Comparison of ENCODE assay signal across 8 mouse cellular contexts in the genomic region with DNA sequence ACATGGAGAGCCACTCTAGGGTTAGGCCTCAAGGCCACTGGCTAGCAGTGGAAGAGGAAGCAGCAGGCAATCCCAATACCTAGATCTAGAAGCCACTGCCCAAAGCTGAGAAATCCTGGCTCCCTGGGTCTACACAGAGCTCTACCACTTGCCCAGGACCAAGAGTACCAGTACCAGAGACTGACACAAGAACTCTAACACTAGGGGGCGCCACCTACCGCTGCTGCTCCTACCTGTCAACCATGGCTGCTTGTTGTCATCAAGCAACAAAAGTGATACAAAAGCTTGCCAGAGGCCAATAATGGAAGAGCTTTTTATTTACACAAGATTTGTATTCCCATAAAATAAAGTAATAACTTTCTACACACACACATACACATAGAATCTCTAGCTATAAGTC. TPM values are rescaled to one million over a fixed set of nuclear protein-coding genes. Genes with fewer than 3 reads are reported as not detected.
DNase-seq lines count a peak whose midpoint lies in the region; ATAC-seq and TF ChIP-seq lines count a peak whose summit lies in the region.

No protein-coding gene starts in this region.

- H3K4me2 ChIP-seq in midbrain, embryonic 14.5 days (ENCODE audit: low read length): no peak overlapping the region
- H3K4me2 ChIP-seq in midbrain, embryonic 16.5 days (ENCODE audit: low read length): no peak overlapping the region
- no peak overlapping the region for H3K4me2 ChIP-seq in embryonic facial prominence, embryonic 14.5 days (ENCODE audit: low read depth, low read length)

- peak; percentile 87 for TF ChIP-seq CTCF in liver, adult 2 months (IDR thresholded peaks at IDR 0.05; ENCODE audit: low read depth, low read length)

- ATAC-seq in midbrain, embryonic 14.5 days (ENCODE audit: low FRiP score, low TSS enrichment): no peak
- ATAC-seq in midbrain, embryonic 16.5 days: no peak
- ATAC-seq in embryonic facial prominence, embryonic 14.5 days (ENCODE audit: low read depth): no peak
- ATAC-seq in monocyte, adult 5-6 weeks (replicated peaks; ENCODE audit: insufficient number of reproducible peaks, low FRiP score, low TSS enrichment, poor library complexity, severe bottlenecking): no peak; the same call in 1 of the 2 replicates

- no peak overlapping the region for H3K27ac ChIP-seq in midbrain, embryonic 14.5 days (replicated peaks; ENCODE audit: low read depth, low read length)
- no peak overlapping the region for H3K27ac ChIP-seq in midbrain, embryonic 16.5 days (ENCODE audit: low read length)
- H3K27ac ChIP-seq in embryonic facial prominence, embryonic 14.5 days (replicated peaks; ENCODE audit: low read depth, low read length): no peak overlapping the region
- no peak overlapping the region for H3K27ac ChIP-seq in liver, adult 2 months (replicated peaks; ENCODE audit: insufficient read depth, low read depth, low read length)

- no peak for TF ChIP-seq POLR2A in liver, adult 2 months (IDR thresholded peaks at IDR 0.05; ENCODE audit: extremely low read depth, insufficient read depth, low read length)

- H3K9ac ChIP-seq in midbrain, embryonic 14.5 days (replicated peaks; ENCODE audit: low read length): no peak overlapping the region
- no peak overlapping the region for H3K9ac ChIP-seq in midbrain, embryonic 16.5 days (ENCODE audit: low read depth, low read length)
- H3K9ac ChIP-seq in embryonic facial prominence, embryonic 14.5 days (ENCODE audit: low read depth, low read length): no peak overlapping the region
- no peak overlapping the region for H3K9ac ChIP-seq in liver, adult 2 months (ENCODE audit: low read depth, low read length)

- H3K27me3 ChIP-seq in midbrain, embryonic 14.5 days (ENCODE audit: control insufficient read depth, insufficient read depth, low read length): no peaks in the 10 kb centered on the region
- H3K27me3 ChIP-seq in midbrain, embryonic 16.5 days (ENCODE audit: control insufficient read depth, insufficient read depth, low read depth, low read length): no peaks in the 10 kb centered on the region
- H3K27me3 ChIP-seq in embryonic facial prominence, embryonic 14.5 days (replicated peaks; ENCODE audit: control insufficient read depth, insufficient read depth, low read length): no peaks in the 10 kb centered on the region
- H3K27me3 ChIP-seq in liver, adult 2 months (ENCODE audit: control insufficient read depth, insufficient read depth, low read length): no peaks in the 10 kb centered on the region

- H3K4me1 ChIP-seq in midbrain, embryonic 14.5 days (ENCODE audit: control insufficient read depth, insufficient read depth, low read length): no peaks in the 10 kb centered on the region
- no peaks in the 10 kb centered on the region for H3K4me1 ChIP-seq in midbrain, embryonic 16.5 days (ENCODE audit: control insufficient read depth, insufficient read depth, low read length)
- no peaks in the 10 kb centered on the region for H3K4me1 ChIP-seq in embryonic facial prominence, embryonic 14.5 days (ENCODE audit: control insufficient read depth, insufficient read depth, low read length)
- no peaks in the 10 kb centered on the region for H3K4me1 ChIP-seq in liver, adult 2 months (ENCODE audit: control insufficient read depth, insufficient read depth, low read length)

- 11% methylated on average over 2 of the region's 2 CpGs for WGBS in midbrain, embryonic 14.5 days
- WGBS in midbrain, embryonic 16.5 days: 4% methylated on average over 2 of the region's 2 CpGs
- WGBS in embryonic facial prominence, embryonic 14.5 days: 7% methylated on average over 2 of the region's 2 CpGs
- WGBS in liver, adult 2 months: 6% methylated on average over 2 of the region's 2 CpGs

- no peaks in the 10 kb centered on the region for H3K36me3 ChIP-seq in midbrain, embryonic 14.5 days (ENCODE audit: control insufficient read depth, insufficient read depth, low read length)
- no peaks in the 10 kb centered on the region for H3K36me3 ChIP-seq in midbrain, embryonic 16.5 days (ENCODE audit: control insufficient read depth, insufficient read depth, low read length)
- no peaks in the 10 kb centered on the region for H3K36me3 ChIP-seq in embryonic facial prominence, embryonic 14.5 days (ENCODE audit: control insufficient read depth, insufficient read depth, low read length)
- no peaks in the 10 kb centered on the region for H3K36me3 ChIP-seq in liver, adult 2 months (ENCODE audit: control insufficient read depth, insufficient read depth, low read length)

- peak; percentile 76 for DNase-seq in midbrain, embryonic 14.5 days
- peak; percentile 71 to 79 for DNase-seq in adrenal gland, postnatal 36 days
- peak; percentile 47 for DNase-seq in embryonic facial prominence, embryonic 14.5 days (ENCODE audit: low spot score)
- peak; percentile 86 for DNase-seq in kidney, adult 9 months
- peak; percentile 59 for DNase-seq in liver, adult 2 months (ENCODE audit: extremely low read depth, low read depth, low spot score)
- DNase-seq in right cerebral cortex, postnatal 25 days: peak; percentile 25

- H3K79me2 ChIP-seq in liver, adult 2 months (ENCODE audit: control insufficient read depth, insufficient read depth, low read length): no peaks in the 10 kb centered on the region

- no peak overlapping the region for H3K4me3 ChIP-seq in midbrain, embryonic 14.5 days (replicated peaks; ENCODE audit: low read depth, low read length)
- H3K4me3 ChIP-seq in midbrain, embryonic 16.5 days (ENCODE audit: low read depth, low read length): no peak overlapping the region
- no peak overlapping the region for H3K4me3 ChIP-seq in embryonic facial prominence, embryonic 14.5 days (ENCODE audit: low read depth, low read length)
- H3K4me3 ChIP-seq in liver, adult 2 months (ENCODE audit: insufficient read depth, low read depth, low read length): no peak overlapping the region

- no peaks in the 10 kb centered on the region for H3K9me3 ChIP-seq in midbrain, embryonic 14.5 days (ENCODE audit: control insufficient read depth, low read length)
- H3K9me3 ChIP-seq in midbrain, embryonic 16.5 days (replicated peaks; ENCODE audit: control insufficient read depth, low read length, poor library complexity, severe bottlenecking): no peaks in the 10 kb centered on the region
- no peaks in the 10 kb centered on the region for H3K9me3 ChIP-seq in embryonic facial prominence, embryonic 14.5 days (ENCODE audit: control insufficient read depth, low read length)

RNA-seq across cellular contexts. Expression of a gene that starts 33.8 kb away (rescaled TPM):
- polyA plus RNA-seq in midbrain, embryonic 14.5 days (2014; fragmentation: Nextera tagmentation; extraction: Ambion mirVana): 1.1 and 1.7 TPM in 2 replicates
- 1.2 and 1.5 TPM in 2 replicates for polyA plus RNA-seq in midbrain, embryonic 16.5 days (2015; fragmentation: Nextera tagmentation; extraction: Ambion mirVana)
- 1 to 10 TPM in 1 of 2 experiments, under 1 TPM in 1; 0.66 to 1.1 TPM for total RNA-seq in adrenal gland, postnatal 36 days (2021)
- polyA plus RNA-seq in embryonic facial prominence, embryonic 14.5 days (2014; fragmentation: Nextera tagmentation; extraction: Ambion mirVana): 2.6 and 3.2 TPM in 2 replicates
- 1.5 and 1.7 TPM in 2 replicates for total RNA-seq in liver, adult 2 months (2014; rRNA removed)
- polyA plus RNA-seq in liver, adult 2 months (2012; rRNA removed): 1.7 and 4.2 TPM in 2 replicates
- total RNA-seq in monocyte, adult 5-6 weeks (2017): 1.5 to 3.0 TPM (median 1.6 TPM) in 3 replicates

Comparison
In these comparisons a context has a peak if more than half of its experiments do, and no peak if none do; other contexts are left out.
1. DNase-seq: peak in every context shown above with its lines; median percentile 86 in kidney, adult 9 months; 76 in midbrain, embryonic 14.5 days; 75 in adrenal gland, postnatal 36 days; 59 in liver, adult 2 months; 47 in embryonic facial prominence, embryonic 14.5 days; 25 in right cerebral cortex, postnatal 25 days.